Mouse (Mus musculus): ENCODE results near the gene Arhgef6. TPM values are rescaled to one million over a fixed set of nuclear protein-coding genes. Genes with fewer than 3 reads are reported as not detected.

Gene Arhgef6
- polyA plus RNA-seq, 1 experiment from 2014 or later = 6.5 TPM

Other genes starting within 250 kb of the Arhgef6 start
- not detected in 2 replicates for gene Cd40lg, start 126.6 kb downstream of the Arhgef6 start, polyA plus RNA-seq (2015; fragmentation: Nextera tagmentation; extraction: Ambion mirVana)
- gene Rbmx, start 54.3 kb upstream of the Arhgef6 start, polyA plus RNA-seq (2015; fragmentation: Nextera tagmentation; extraction: Ambion mirVana) = 172 and 183 TPM in 2 replicates
- not detected in 2 replicates for gene Gm364, start 70.4 kb upstream of the Arhgef6 start, polyA plus RNA-seq (2015; fragmentation: Nextera tagmentation; extraction: Ambion mirVana)
- gene Gpr101, start 165.0 kb upstream of the Arhgef6 start, polyA plus RNA-seq (2015; fragmentation: Nextera tagmentation; extraction: Ambion mirVana) = 0.25 and 0.41 TPM in 2 replicates